Mouse (Mus musculus) right cerebral cortex, postnatal 10 days (tissue): ENCODE measurements around the gene Syt5.
"Not testable (repeated sequence)": the region's sequence is repeated elsewhere in the genome, so short reads cannot be mapped to it uniquely, and the experiment has no call there.

Experiments
- DNase-seq, 2 experiments: peaks; one replicate each; pipeline ENCODE4 v3.0.0; 2021; ENCODE audit warnings: low spot score in 2 of 2

The Syt5 gene

GRCm38 (mm10) chr7:4547221-4547641, at the start of gene Syt5:
Gene Syt5, minus strand, starts transcription at chr7:4547541.
- DNase-seq = peak; percentile 88 to 92

GRCm38 (mm10) chr7:4597046-4597445, 49.7 kb upstream of the Syt5 start:
- not testable (repeated sequence) for DNase-seq

GRCm38 (mm10) chr7:4581481-4581880, 34.1 kb upstream of the Syt5 start:
- DNase-seq = not testable (repeated sequence)

- DNase-seq = not testable (repeated sequence)
These were observed 25.0 kb upstream of the Syt5 start for GRCm38 (mm10) chr7:4572361-4572760.

- no peak for DNase-seq
These were observed 15.3 kb upstream of the Syt5 start for GRCm38 (mm10) chr7:4562660-4563059.

GRCm38 (mm10) chr7:4557167-4557560, 9.8 kb upstream of the Syt5 start:
- no peak for DNase-seq

DNA sequence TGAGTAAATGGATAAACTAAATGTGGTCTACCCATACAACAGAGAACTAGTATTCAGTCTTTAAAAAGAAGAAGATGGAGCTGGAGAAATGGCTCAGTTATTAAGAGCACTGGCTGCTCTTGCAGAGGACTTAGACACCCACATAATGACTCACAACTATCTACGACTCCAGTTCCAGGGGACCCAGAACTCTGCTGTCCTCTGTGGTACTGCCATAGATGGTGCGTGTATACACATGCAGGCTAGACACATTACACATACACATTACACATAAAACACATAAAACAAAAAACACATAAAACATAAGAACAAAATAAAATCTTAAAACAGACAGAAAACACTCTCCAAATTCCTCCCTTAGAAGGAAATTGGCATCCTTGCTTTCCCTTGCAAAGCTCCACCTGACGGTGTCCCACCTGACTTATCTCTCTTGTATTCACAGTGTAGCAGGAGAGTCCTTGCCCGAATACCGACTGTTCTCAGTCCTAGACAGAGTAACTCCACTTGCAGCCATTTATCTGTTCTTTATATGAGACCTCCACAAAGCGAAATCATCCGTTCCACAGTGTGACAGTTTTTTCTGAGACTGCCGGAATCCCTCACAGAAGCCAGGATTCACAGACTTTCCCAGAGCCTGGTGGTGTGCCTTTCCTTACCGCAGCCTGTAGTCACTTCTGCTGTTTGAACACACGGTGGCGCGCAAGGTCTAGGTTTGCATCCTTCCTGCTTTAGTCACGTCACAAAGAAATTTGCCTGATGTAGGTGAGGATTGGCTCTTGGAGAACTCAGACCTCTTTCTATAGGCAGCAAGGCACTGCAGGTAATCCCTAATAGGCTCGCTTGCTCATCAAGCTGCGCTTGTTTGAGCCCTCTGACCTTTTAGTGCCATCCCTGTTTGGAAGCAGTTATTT, 9.2 kb upstream of the Syt5 start:
- DNase-seq = peak; percentile 88 to 91

GRCm38 (mm10) chr7:4546591-4547131, 680 bp downstream of the Syt5 start:
- DNase-seq = peak; percentile 97 to 99

GRCm38 (mm10) chr7:4546050-4546449, 1.3 kb downstream of the Syt5 start:
- peak; percentile 46 to 49 for DNase-seq

- DNase-seq = no peak
These were observed 5.3 kb downstream of the Syt5 start for GRCm38 (mm10) chr7:4542013-4542412.

- DNase-seq = no peak
These were observed 6.0 kb downstream of the Syt5 start for GRCm38 (mm10) chr7:4541344-4541743.

DNA sequence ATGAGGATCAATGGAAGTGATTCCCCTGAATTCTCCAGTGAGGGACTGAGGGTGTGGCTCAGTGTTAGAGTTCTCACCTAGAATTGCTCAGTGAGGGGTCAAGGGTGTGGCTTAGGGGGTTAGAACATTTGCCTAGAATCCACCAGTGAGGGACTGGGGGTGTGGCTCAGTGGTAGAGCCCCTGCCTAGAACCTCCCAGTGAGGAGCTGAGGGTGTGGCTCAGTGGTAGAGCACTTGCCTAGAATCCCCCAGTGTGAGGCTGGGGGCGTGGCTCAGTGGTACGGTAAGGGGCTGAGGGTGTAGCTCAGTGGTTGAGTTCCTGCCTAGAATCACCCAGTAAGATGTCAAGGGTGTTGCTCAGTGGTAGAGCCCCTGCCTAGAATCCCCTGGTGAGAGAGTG, 8.3 kb downstream of the Syt5 start:
- DNase-seq = no peak

DNA sequence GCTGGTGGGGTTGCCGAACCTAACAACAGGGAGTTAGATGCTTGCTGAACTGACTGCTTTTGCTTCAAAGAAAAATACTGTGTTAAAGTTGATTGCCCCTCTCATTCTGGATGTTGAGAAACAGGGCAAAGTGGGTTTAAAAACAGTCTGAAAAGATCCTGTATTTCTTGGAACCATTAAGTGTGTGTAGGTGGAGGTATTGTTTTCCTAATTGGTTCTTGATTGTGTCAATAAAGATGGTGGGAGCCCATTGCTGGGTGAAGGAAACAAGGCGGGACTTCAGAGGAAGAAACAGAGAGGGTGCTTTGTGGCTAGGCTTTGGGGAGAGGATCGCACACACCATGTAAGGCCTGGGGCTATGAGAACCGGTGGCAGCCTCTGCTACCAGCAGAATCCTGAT, 10.2 kb downstream of the Syt5 start:
- DNase-seq = no peak

- no peak for DNase-seq
These were observed 11.0 kb downstream of the Syt5 start for GRCm38 (mm10) chr7:4536369-4536768.

GRCm38 (mm10) chr7:4532005-4532729, 15.2 kb downstream of the Syt5 start, which contains the start of gene Dnaaf3:
Gene Dnaaf3, minus strand, starts transcription at chr7:4532453.
- peak; percentile 50 to 71 for DNase-seq

DNA sequence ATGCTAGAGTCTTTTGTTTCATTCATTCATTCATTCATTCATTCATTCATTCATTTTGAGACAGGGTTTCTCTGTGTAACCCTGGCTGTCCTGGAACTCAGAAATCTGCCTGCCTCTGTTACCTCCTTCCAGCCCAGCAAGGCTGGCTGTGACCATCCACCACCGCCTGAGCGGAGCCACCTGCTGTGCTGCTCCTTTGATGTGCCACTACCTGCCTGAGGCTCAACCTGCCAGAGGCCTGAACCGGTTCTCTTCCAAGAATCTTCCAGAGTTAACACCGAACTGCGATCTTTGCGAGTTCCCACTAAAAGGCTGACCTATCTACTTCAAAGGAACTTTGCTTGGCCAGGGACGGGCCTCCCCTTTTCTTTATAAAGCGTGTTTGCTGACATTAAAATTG, 17.2 kb downstream of the Syt5 start:
- DNase-seq = not testable (repeated sequence)

GRCm38 (mm10) chr7:4527302-4527689, 20.0 kb downstream of the Syt5 start:
- DNase-seq = no peak

GRCm38 (mm10) chr7:4526341-4527301, 20.7 kb downstream of the Syt5 start:
- DNase-seq = peak; percentile 85 to 88

- DNase-seq = not testable (repeated sequence)
These were observed 23.0 kb downstream of the Syt5 start, which contains the start of gene Tnni3 for GRCm38 (mm10) chr7:4524212-4524922. Gene Tnni3, minus strand, starts transcription at chr7:4524229.
